Mouse (Mus musculus) embryonic facial prominence, embryonic 13.5 days (tissue): ENCODE data around the gene Trpd52l3. TPM values are rescaled to one million over a fixed set of nuclear protein-coding genes. Genes with fewer than 3 reads are reported as not detected.

Experiments
- ATAC-seq: fragments of 200-750 bp; cut with Nextera tagmentation; 2 replicates; pipeline ENCODE4 v1.8.0; 2017; ENCODE audit warnings: low read depth; ENCODE audit not compliant: insufficient number of reproducible peaks, insufficient read depth, low FRiP score, low TSS enrichment
- H3K27ac ChIP-seq: fragments of 300-500 bp; sonication (generic); 2 replicates; pipeline ENCODE4 v1.5.1; 2015; ENCODE audit warnings: moderate library complexity, mild to moderate bottlenecking, inconsistent platforms
- H3K27me3 ChIP-seq: fragments of 300-500 bp; sonication (generic); 2 replicates; pipeline ENCODE4 v1.6.1; 2015; ENCODE audit warnings: mild to moderate bottlenecking, inconsistent platforms
- H3K36me3 ChIP-seq: fragments of 300-500 bp; sonication (generic); 2 replicates; pipeline ENCODE4 v1.6.1; 2015; ENCODE audit warnings: mild to moderate bottlenecking, inconsistent platforms
- H3K4me1 ChIP-seq: fragments of 300-500 bp; sonication (generic); 2 replicates; pipeline ENCODE4 v1.6.1; 2015; ENCODE audit warnings: inconsistent platforms
- H3K4me2 ChIP-seq: fragments of 300-500 bp; sonication (generic); 2 replicates; pipeline ENCODE4 v1.6.1; 2015; ENCODE audit warnings: moderate library complexity, mild to moderate bottlenecking, inconsistent platforms
- H3K4me3 ChIP-seq: fragments of 300-500 bp; sonication (generic); 2 replicates; pipeline ENCODE4 v1.5.1; 2015; ENCODE audit warnings: mild to moderate bottlenecking, inconsistent platforms
- H3K9ac ChIP-seq: fragments of 300-500 bp; sonication (generic); 2 replicates; pipeline ENCODE4 v1.6.1; 2015; ENCODE audit warnings: mild to moderate bottlenecking, inconsistent platforms
- H3K9me3 ChIP-seq: fragments of 300-500 bp; sonication (generic); 2 replicates; pipeline ENCODE4 v1.6.1; 2016; ENCODE audit warnings: inconsistent platforms
- WGBS: fragments of 180-500 bp; shearing (Covaris S2); methylation state at CpG from one replicate; pipeline ENCODE4 v1.1.7; 2015; ENCODE audit warnings: mixed read lengths; 5-methylcytosine and 5-hydroxymethylcytosine counted together
- polyA plus RNA-seq: library from polyadenylated mRNA; unstranded; fragments of >200 nt; fragmentation: Nextera tagmentation; extraction: Ambion mirVana; gene quantifications from 2 replicates; pipeline ENCODE4 v1.2.1, GENCODE M21; 2015

The Trpd52l3 gene
- polyA plus RNA-seq, 1 experiment from 2014 or later, result not detected

DNA sequence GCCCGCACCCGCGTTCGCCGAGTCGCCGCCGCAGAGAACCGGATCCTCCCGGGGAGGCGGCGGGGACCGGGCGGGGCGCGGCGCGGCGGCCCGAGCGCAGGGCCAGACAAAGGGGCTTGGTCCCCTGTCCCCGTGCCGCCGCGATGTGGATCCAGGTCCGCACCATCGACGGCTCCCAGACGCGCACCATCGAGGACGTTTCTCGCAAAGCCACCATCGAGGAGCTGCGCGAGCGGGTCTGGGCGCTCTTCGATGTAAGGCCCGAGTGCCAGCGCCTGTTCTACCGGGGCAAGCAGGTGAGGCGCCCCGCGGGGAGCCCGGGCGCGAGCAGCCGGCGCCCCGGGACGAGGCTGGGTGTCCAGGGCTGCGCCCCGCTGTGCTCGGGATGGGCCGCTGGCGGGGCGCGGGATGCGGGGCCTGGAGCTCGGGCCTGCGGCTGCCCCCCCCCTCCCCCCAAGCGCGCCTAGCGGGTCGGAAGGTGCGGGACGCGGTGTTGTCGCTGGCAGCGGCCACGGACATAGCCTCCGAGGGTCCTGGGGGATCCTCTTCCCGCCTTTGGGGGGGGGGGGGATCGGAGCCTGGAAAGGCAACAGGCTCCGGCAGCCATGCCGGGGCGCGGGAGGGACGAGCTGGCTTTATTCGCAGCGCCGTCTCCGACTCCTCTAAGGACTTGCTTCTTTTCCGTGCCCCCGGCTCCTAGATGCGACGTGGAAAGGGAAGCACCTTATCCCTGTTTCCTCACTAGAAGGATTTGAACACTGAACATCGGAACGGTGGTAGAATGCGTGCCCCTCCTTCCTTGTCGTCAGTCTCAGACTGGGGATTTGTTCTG, 27.3 kb downstream of the Trpd52l3 start:
- H3K4me3 ChIP-seq, result peak overlapping the region; percentile 99
- WGBS, result under 1% methylated on average over 80 of the region's 92 CpGs
- peak; percentile 0; the same call in 1 of the 2 replicates for ATAC-seq
- peak overlapping the region; percentile 97 for H3K27ac ChIP-seq
- peaks cover 25% of the 10 kb centered on the region for H3K4me1 ChIP-seq
- no peaks in the 10 kb centered on the region for H3K9me3 ChIP-seq
- peak overlapping the region; percentile 84 for H3K4me2 ChIP-seq
- H3K9ac ChIP-seq, result peak overlapping the region; percentile 100
- H3K36me3 ChIP-seq, result no peaks in the 10 kb centered on the region; the same call in 1 of the 2 replicates
- H3K27me3 ChIP-seq, result no peaks in the 10 kb centered on the region

- no peak for ATAC-seq
Observed at GRCm38 (mm10) chr19:30031468-30031931, 27.9 kb downstream of the Trpd52l3 start.

DNA sequence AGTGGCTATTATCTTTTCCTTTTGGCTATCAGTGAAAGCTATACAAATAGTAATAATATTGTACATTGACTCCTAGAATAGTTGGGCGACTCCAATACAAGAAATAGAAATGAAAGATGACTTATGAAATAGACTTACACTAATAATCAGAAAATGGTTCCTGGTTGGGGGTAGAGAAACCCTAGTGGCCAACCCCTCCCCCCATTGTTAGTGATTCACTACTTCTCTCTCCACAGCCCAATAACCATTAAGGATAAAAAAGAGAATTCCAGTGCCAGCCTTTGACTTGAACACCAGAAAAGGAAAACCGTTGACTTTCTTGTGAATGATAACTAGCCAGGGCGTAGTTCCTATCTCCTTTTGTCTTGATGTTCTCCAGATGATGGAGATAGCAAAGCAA, 28.6 kb downstream of the Trpd52l3 start:
- Histone ChIP-seq H3K36me3 (no peaks in the 10 kb centered on the region; the same call in 1 of the 2 replicates), H3K4me3 (peak overlapping the region; percentile 99), H3K27ac (no peak overlapping the region), H3K27me3 (no peaks in the 10 kb centered on the region), H3K4me1 (peaks cover 33% of the 10 kb centered on the region), H3K9me3 (no peaks in the 10 kb centered on the region), H3K9ac (0 out of 2 replicates have a peak overlapping the region, but pooled peaks have one; percentile 11), H3K4me2 (peak overlapping the region; percentile 84)
- 74% methylated on average over 3 of the region's 3 CpGs for WGBS
- no peak for ATAC-seq

More at GRCm38 (mm10) chr19:30031468-30031931, 27.9 kb downstream of the Trpd52l3 start:
- Histone ChIP-seq H3K4me2 (peak overlapping the region; percentile 84), H3K9ac (peak overlapping the region; percentile 100), H3K27me3 (no peaks in the 10 kb centered on the region), H3K9me3 (no peaks in the 10 kb centered on the region), H3K27ac (peak overlapping the region; percentile 97), H3K4me1 (peaks cover 29% of the 10 kb centered on the region), H3K36me3 (no peaks in the 10 kb centered on the region; the same call in 1 of the 2 replicates), H3K4me3 (peak overlapping the region; percentile 99)
- WGBS, result 3% methylated on average over 7 of the region's 7 CpGs

- peaks cover 30% of the 10 kb centered on the region for H3K4me1 ChIP-seq
- H3K27me3 ChIP-seq, result no peaks in the 10 kb centered on the region
- H3K27ac ChIP-seq, result no peak overlapping the region
- H3K9ac ChIP-seq, result no peak overlapping the region
- no peaks in the 10 kb centered on the region for H3K9me3 ChIP-seq
- ATAC-seq, result no peak
- H3K4me2 ChIP-seq, result no peak overlapping the region
- WGBS, result 68% methylated on average over 3 of the region's 3 CpGs
- H3K4me3 ChIP-seq, result no peak overlapping the region
- peaks cover 4% of the 10 kb centered on the region; the same call in 1 of the 2 replicates for H3K36me3 ChIP-seq
Observed at GRCm38 (mm10) chr19:30035361-30035760, 31.8 kb downstream of the Trpd52l3 start.

DNA sequence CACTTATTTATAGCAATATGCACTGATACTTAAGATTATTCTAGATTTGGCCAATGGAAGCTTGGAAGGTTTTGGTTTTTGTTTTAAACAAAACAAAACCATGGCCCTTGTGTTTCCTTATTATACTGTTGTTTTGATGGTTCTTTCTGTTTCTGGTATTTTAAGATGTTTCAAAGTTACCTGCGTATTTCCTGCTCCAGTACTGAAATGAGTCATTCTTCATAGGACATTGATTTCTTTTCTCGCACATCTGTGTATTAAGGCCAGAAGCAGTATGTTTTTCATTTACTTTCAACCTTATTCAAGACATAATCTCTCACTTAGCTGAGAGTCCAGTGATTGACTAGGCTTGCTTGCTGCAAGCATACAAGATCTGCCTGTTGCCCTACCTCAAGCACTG, 40.1 kb downstream of the Trpd52l3 start:
- Histone ChIP-seq H3K4me1 (no peaks in the 10 kb centered on the region), H3K27ac (no peak overlapping the region), H3K4me2 (no peak overlapping the region), H3K9me3 (no peaks in the 10 kb centered on the region), H3K27me3 (no peaks in the 10 kb centered on the region), H3K36me3 (peaks cover 32% of the 10 kb centered on the region), H3K4me3 (no peak overlapping the region), H3K9ac (no peak overlapping the region)
- WGBS, result 87% methylated on average over 2 of the region's 2 CpGs
- ATAC-seq, result no peak

GRCm38 (mm10) chr19:30044630-30045029, 41.0 kb downstream of the Trpd52l3 start:
- no peak for ATAC-seq
- 98% methylated on average over 1 of the region's 1 CpGs for WGBS
- Histone ChIP-seq H3K4me3 (no peak overlapping the region), H3K4me1 (no peaks in the 10 kb centered on the region), H3K9ac (no peak overlapping the region), H3K9me3 (no peaks in the 10 kb centered on the region), H3K27me3 (no peaks in the 10 kb centered on the region), H3K4me2 (no peak overlapping the region), H3K27ac (no peak overlapping the region), H3K36me3 (peaks cover 28% of the 10 kb centered on the region)

DNA sequence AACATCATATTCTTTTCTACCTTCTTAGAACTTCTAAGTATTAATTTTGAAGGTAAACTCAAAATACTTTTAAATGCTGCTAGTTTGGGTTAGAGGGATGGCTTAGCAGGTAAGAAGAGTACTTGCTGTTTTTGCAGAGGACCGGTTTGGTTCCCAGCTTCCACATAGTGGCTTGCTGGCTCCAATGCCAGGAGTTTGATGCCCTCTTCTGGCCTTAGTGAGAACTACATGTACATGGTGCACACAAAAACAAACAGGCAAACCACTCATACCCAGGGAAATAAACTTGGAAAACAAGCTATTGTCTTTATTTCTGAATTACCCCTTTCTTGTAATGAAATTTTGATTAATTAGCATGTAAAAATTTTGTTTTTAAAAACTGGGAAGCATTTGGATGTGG, 42.3 kb downstream of the Trpd52l3 start:
- Histone ChIP-seq H3K27ac (no peak overlapping the region), H3K9ac (no peak overlapping the region), H3K9me3 (no peaks in the 10 kb centered on the region), H3K4me3 (no peak overlapping the region), H3K4me1 (no peaks in the 10 kb centered on the region), H3K4me2 (no peak overlapping the region), H3K36me3 (peaks cover 32% of the 10 kb centered on the region), H3K27me3 (no peaks in the 10 kb centered on the region)
- 62% methylated on average over 1 of the region's 1 CpGs for WGBS
- ATAC-seq, result no peak

GRCm38 (mm10) chr19:30050584-30050983, 47.0 kb downstream of the Trpd52l3 start:
- Histone ChIP-seq H3K9ac (no peak overlapping the region), H3K4me3 (no peak overlapping the region), H3K27ac (no peak overlapping the region), H3K36me3 (peaks cover 23% of the 10 kb centered on the region), H3K4me2 (no peak overlapping the region), H3K4me1 (no peaks in the 10 kb centered on the region), H3K9me3 (no peaks in the 10 kb centered on the region), H3K27me3 (no peaks in the 10 kb centered on the region)
- ATAC-seq, result no peak
- WGBS, result 79% methylated on average over 2 of the region's 2 CpGs

DNA sequence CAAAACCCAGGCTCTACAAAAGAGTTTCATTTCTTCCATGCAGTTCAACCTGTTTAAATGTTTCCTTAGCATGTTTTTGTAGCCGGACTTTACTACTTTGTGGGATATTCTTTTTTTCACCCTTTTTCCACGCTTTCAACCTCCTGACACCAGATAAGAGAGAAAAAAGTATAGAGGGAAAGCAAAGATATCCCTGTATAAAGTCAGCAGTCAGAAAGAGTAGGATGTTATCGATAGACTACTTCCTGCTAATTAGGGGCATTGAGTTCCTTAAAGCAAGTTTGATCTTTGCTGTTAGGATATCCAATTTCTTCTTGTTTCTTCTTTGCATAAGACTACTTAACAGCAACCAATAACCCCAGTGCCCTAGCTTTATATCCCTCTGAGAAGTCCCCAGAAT, 47.9 kb downstream of the Trpd52l3 start:
- peaks cover 21% of the 10 kb centered on the region for H3K36me3 ChIP-seq
- ATAC-seq, result no peak
- 78% methylated on average over 3 of the region's 3 CpGs for WGBS
- no peak overlapping the region for H3K4me2 ChIP-seq
- no peak overlapping the region for H3K27ac ChIP-seq
- no peak overlapping the region for H3K9ac ChIP-seq
- H3K27me3 ChIP-seq, result no peaks in the 10 kb centered on the region
- H3K4me3 ChIP-seq, result no peak overlapping the region
- no peaks in the 10 kb centered on the region for H3K4me1 ChIP-seq
- H3K9me3 ChIP-seq, result no peaks in the 10 kb centered on the region

- H3K4me1 ChIP-seq, result no peaks in the 10 kb centered on the region
- no peaks in the 10 kb centered on the region for H3K27me3 ChIP-seq
- H3K27ac ChIP-seq, result no peak overlapping the region
- ATAC-seq, result no peak
- H3K4me3 ChIP-seq, result no peak overlapping the region
- 99% methylated on average over 2 of the region's 2 CpGs for WGBS
- no peaks in the 10 kb centered on the region for H3K9me3 ChIP-seq
- no peak overlapping the region for H3K4me2 ChIP-seq
- peaks cover 17% of the 10 kb centered on the region for H3K36me3 ChIP-seq
- no peak overlapping the region for H3K9ac ChIP-seq
Observed at GRCm38 (mm10) chr19:30054218-30054617, 50.6 kb downstream of the Trpd52l3 start.
